31 mouse cellular contexts compared by ENCODE assay signal in the genomic region with DNA sequence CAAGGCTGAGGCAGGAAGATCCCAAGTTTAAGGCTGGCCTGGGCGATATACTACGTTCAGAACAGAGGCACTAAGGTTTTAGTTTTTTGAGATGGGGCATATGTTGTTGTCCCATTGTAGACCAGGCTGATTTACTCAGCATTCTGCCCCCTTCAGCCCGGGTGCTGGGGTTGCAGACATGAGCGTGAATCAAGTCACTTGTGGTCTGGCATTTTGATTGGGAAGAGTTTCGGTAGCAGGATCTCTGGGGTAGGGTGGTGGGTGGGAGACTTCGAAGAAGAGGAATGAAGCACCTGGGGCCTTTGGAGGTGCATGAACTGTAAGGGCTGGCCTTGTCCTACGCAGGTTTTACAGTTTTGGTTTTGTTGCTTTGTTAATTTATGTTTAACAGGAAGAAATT.
"Had no signal": no experiment of that assay in that cellular context is flagged by ENCODE, and none has a peak within 500 bp of the region (broad histone marks: within the 10 kb centered on the region; RNA-seq: fewer than 3 reads in every experiment).

No protein-coding gene starts in this region.

- H3K4me2 ChIP-seq: limb, embryonic 12.5 days; limb, embryonic 13.5 days; limb, embryonic 15.5 days; liver, embryonic 11.5 days; liver, embryonic 12.5 days; liver, embryonic 13.5 days; liver, embryonic 15.5 days; lung, embryonic 14.5 days; lung, embryonic 15.5 days; midbrain, embryonic 12.5 days; midbrain, embryonic 13.5 days; midbrain, embryonic 15.5 days had no signal

- DNase-seq: left cerebral cortex, postnatal 4 days; liver; liver, embryonic 13.5 days; liver, postnatal 0 days; lung, adult 18-20 months; lung, adult 2 months; lung, embryonic 14.5 days; lung, postnatal 10 days; lung, postnatal 14 days; lung, postnatal 36 days; lung, postnatal 4 days; midbrain, embryonic 14.5 days had no signal

- H3K27ac ChIP-seq: left cerebral cortex, adult 2 months; limb, embryonic 10.5 days; limb, embryonic 12.5 days; limb, embryonic 13.5 days; limb, embryonic 15.5 days; liver, embryonic 12.5 days; liver, embryonic 13.5 days; liver, embryonic 14.5 days; liver, embryonic 15.5 days; lung, embryonic 15.5 days; macrophage; midbrain, embryonic 10.5 days; midbrain, embryonic 12.5 days; midbrain, embryonic 13.5 days; midbrain, embryonic 15.5 days had no signal

- H3K9me3 ChIP-seq: limb, embryonic 10.5 days; limb, embryonic 12.5 days; limb, embryonic 13.5 days; limb, embryonic 15.5 days; liver, embryonic 12.5 days; liver, embryonic 13.5 days; liver, embryonic 15.5 days; lung, embryonic 15.5 days; megakaryocyte, embryonic 14.5 days; midbrain, embryonic 10.5 days; midbrain, embryonic 12.5 days; midbrain, embryonic 13.5 days; midbrain, embryonic 15.5 days had no signal

- H3K4me1 ChIP-seq: limb, embryonic 10.5 days; limb, embryonic 12.5 days; limb, embryonic 13.5 days; limb, embryonic 15.5 days; liver, embryonic 12.5 days; liver, embryonic 13.5 days; liver, embryonic 15.5 days; lung, embryonic 15.5 days; megakaryocyte, embryonic 14.5 days; midbrain, embryonic 10.5 days; midbrain, embryonic 12.5 days; midbrain, embryonic 13.5 days; midbrain, embryonic 15.5 days had no signal

- H3K4me3 ChIP-seq: left cerebral cortex, adult 2 months; limb, embryonic 10.5 days; limb, embryonic 12.5 days; limb, embryonic 13.5 days; limb, embryonic 15.5 days; liver, embryonic 12.5 days; liver, embryonic 13.5 days; liver, embryonic 15.5 days; lung, embryonic 15.5 days; megakaryocyte, embryonic 14.5 days; midbrain, embryonic 10.5 days; midbrain, embryonic 12.5 days; midbrain, embryonic 13.5 days; midbrain, embryonic 15.5 days; myocyte had no signal

- H3K9ac ChIP-seq: limb, embryonic 12.5 days; limb, embryonic 13.5 days; limb, embryonic 15.5 days; liver, embryonic 12.5 days; liver, embryonic 13.5 days; liver, embryonic 14.5 days; liver, embryonic 15.5 days; liver, postnatal 0 days; lung, embryonic 14.5 days; lung, embryonic 15.5 days; midbrain, embryonic 12.5 days; midbrain, embryonic 13.5 days; midbrain, embryonic 15.5 days had no signal

- ATAC-seq: liver, embryonic 12.5 days; liver, postnatal 0 days; lung, postnatal 0 days; midbrain, embryonic 13.5 days; midbrain, embryonic 15.5 days; midbrain, embryonic 16.5 days had no signal

- H3K27me3 ChIP-seq: limb, embryonic 12.5 days; limb, embryonic 13.5 days; limb, embryonic 15.5 days; liver, embryonic 12.5 days; liver, embryonic 13.5 days; liver, embryonic 15.5 days; lung, embryonic 15.5 days; megakaryocyte, embryonic 14.5 days; midbrain, embryonic 12.5 days; midbrain, embryonic 13.5 days; midbrain, embryonic 15.5 days had no signal
